ENCODE assay signal across 16 mouse cellular contexts in genomic region chr14:35167451-35167850, GRCm38 (mm10).
DNase-seq lines count a peak whose midpoint lies in the region; ATAC-seq and TF ChIP-seq lines count a peak whose summit lies in the region.
"Had no signal": no experiment of that assay in that cellular context is flagged by ENCODE, and none has a peak within 500 bp of the region (broad histone marks: within the 10 kb centered on the region; RNA-seq: fewer than 3 reads in every experiment).

No protein-coding gene starts in this region.

- no peak overlapping the region for H3K9ac ChIP-seq in lung, embryonic 15.5 days
- H3K9ac ChIP-seq: embryonic facial prominence, embryonic 15.5 days; heart, embryonic 13.5 days had no signal

- H3K4me1 ChIP-seq in lung, embryonic 15.5 days = no peaks in the 10 kb centered on the region
- no peaks in the 10 kb centered on the region for H3K4me1 ChIP-seq in lung, adult 2 months (ENCODE audit: control insufficient read depth, insufficient read depth, low read length)
- H3K4me1 ChIP-seq: embryonic facial prominence, embryonic 15.5 days; heart, embryonic 13.5 days had no signal

- H3K9me3 ChIP-seq in lung, embryonic 15.5 days = no peaks in the 10 kb centered on the region
- H3K9me3 ChIP-seq: embryonic facial prominence, embryonic 15.5 days; G1E; heart, embryonic 13.5 days had no signal

- DNase-seq in gastrocnemius, postnatal 14 days = peak; percentile 4
- DNase-seq in gastrocnemius, postnatal 10 days = no peak
- no peak for DNase-seq in lung, adult 2 months
- peak; percentile 36 for DNase-seq in brain, adult 2 months (ENCODE audit: low read depth, low spot score)
- peak; percentile 73 to 84 for DNase-seq in kidney, adult 8-10 months
- DNase-seq in thymus, adult 18-20 months = no peak
- DNase-seq in heart, adult 18-20 months = no peak
- DNase-seq: adrenal gland, postnatal 14 days; gastrocnemius, postnatal 36 days; thymus, adult 2 months had no signal

- H3K27ac ChIP-seq in lung, embryonic 15.5 days = no peak overlapping the region
- H3K27ac ChIP-seq: embryonic facial prominence, embryonic 15.5 days; heart, embryonic 13.5 days; layer of hippocampus, adult 2 months had no signal

- no peaks in the 10 kb centered on the region for H3K36me3 ChIP-seq in lung, embryonic 15.5 days
- H3K36me3 ChIP-seq: embryonic facial prominence, embryonic 15.5 days; G1E; heart, embryonic 13.5 days had no signal

- no peak overlapping the region for H3K4me3 ChIP-seq in lung, embryonic 15.5 days
- no peak overlapping the region for H3K4me3 ChIP-seq in lung, adult 2 months (replicated peaks; ENCODE audit: extremely low read depth, low read depth, low read length)
- H3K4me3 ChIP-seq: embryonic facial prominence, embryonic 15.5 days; heart, embryonic 13.5 days; layer of hippocampus, adult 2 months had no signal

- H3K27me3 ChIP-seq in lung, embryonic 15.5 days = no peaks in the 10 kb centered on the region
- H3K27me3 ChIP-seq: embryonic facial prominence, embryonic 15.5 days; heart, embryonic 13.5 days had no signal

- H3K4me2 ChIP-seq in lung, embryonic 15.5 days = no peak overlapping the region
- H3K4me2 ChIP-seq: embryonic facial prominence, embryonic 15.5 days; heart, embryonic 13.5 days had no signal

- 44% methylated on average over 2 of the region's 2 CpGs for WGBS in lung, embryonic 15.5 days
- 52% methylated on average over 2 of the region's 2 CpGs for WGBS in lung, adult 2 months

- intact Hi-C loops in gastrocnemius, postnatal 14 days (cut with DNase I; ENCODE audit: low total_unique reads) = no loop called here

- peak; percentile 77 for ATAC-seq in lung, embryonic 15.5 days (ENCODE audit: borderline replicate concordance, extremely low read depth, low FRiP score, low TSS enrichment)
- ATAC-seq: forebrain, embryonic 16.5 days had no signal

- TF ChIP-seq CTCF in lung, adult 2 months (IDR thresholded peaks at IDR 0.05; ENCODE audit: insufficient read depth, low read length) = no peak

- TF ChIP-seq POLR2A in lung, adult 2 months (IDR thresholded peaks at IDR 0.05; ENCODE audit: borderline replicate concordance, extremely low read depth, low read depth, low read length) = no peak

Comparison
In these comparisons a context has a peak if more than half of its experiments do, and no peak if none do; other contexts are left out.
1. DNase-seq: peak in gastrocnemius, postnatal 14 days (single experiment), brain, adult 2 months (single experiment) and kidney, adult 8-10 months (2 of 2); none in gastrocnemius, postnatal 10 days (single experiment), lung, adult 2 months (single experiment), thymus, adult 18-20 months (0 of 2) and heart, adult 18-20 months (0 of 2).